In the genomic region with DNA sequence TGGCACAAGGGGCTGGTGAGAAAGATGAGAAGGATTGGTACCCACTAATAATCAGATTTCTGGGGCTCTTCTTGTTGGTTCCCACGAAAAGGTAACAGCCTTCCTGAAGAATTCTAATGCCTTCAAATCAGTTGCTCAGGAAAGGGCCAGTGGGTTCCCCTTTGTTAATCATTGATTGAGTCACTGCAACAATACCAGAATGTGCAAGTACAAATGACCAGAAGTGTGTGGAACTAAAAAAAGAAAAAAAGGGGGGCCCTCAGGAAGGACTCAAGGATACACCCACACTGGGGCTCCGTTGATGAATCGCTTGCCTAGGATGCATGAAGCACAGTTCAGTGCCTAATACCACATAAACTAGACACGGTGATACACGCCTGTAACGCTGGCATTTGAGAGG, we compare ENCODE assay signal across 15 mouse cellular contexts.
A peak's percentile ranks its signal among the peaks of the same experiment; 100 is the strongest.
DNase-seq lines count a peak whose midpoint lies in the region; ATAC-seq and TF ChIP-seq lines count a peak whose summit lies in the region.
"Had no signal": no experiment of that assay in that cellular context is flagged by ENCODE, and none has a peak within 500 bp of the region (broad histone marks: within the 10 kb centered on the region; RNA-seq: fewer than 3 reads in every experiment).

No protein-coding gene starts in this region.

- TF ChIP-seq CTCF in heart, postnatal 0 days (IDR thresholded peaks at IDR 0.05; ENCODE audit: low read depth): no peak
- TF ChIP-seq CTCF in liver, postnatal 0 days (IDR thresholded peaks at IDR 0.05; ENCODE audit: low read depth): no peak

- no peak overlapping the region for H3K4me2 ChIP-seq in heart, postnatal 0 days (ENCODE audit: low read depth, low read length)
- no peak overlapping the region for H3K4me2 ChIP-seq in liver, postnatal 0 days (ENCODE audit: low read depth, low read length)
- H3K4me2 ChIP-seq in forebrain, embryonic 15.5 days (replicated peaks): no peak overlapping the region
- H3K4me2 ChIP-seq in midbrain, embryonic 16.5 days (ENCODE audit: low read length): no peak overlapping the region
- H3K4me2 ChIP-seq: heart, embryonic 12.5 days; midbrain, embryonic 15.5 days had no signal

- no peaks in the 10 kb centered on the region for H3K9me3 ChIP-seq in heart, postnatal 0 days (replicated peaks; ENCODE audit: control insufficient read depth, low read length)
- H3K9me3 ChIP-seq in heart, embryonic 10.5 days: no peaks in the 10 kb centered on the region
- H3K9me3 ChIP-seq in liver, postnatal 0 days (ENCODE audit: low read length): no peaks in the 10 kb centered on the region
- no peaks in the 10 kb centered on the region for H3K9me3 ChIP-seq in forebrain, embryonic 15.5 days
- no peaks in the 10 kb centered on the region for H3K9me3 ChIP-seq in midbrain, embryonic 16.5 days (replicated peaks; ENCODE audit: control insufficient read depth, low read length, poor library complexity, severe bottlenecking)
- H3K9me3 ChIP-seq: heart, embryonic 12.5 days; midbrain, embryonic 15.5 days had no signal

- H3K27ac ChIP-seq in heart, postnatal 0 days (ENCODE audit: low read depth): peak overlapping the region; percentile 14; the same call in 1 of the 2 replicates
- no peak overlapping the region for H3K27ac ChIP-seq in heart, embryonic 10.5 days
- peak overlapping the region; percentile 13; the same call in 1 of the 2 replicates for H3K27ac ChIP-seq in liver, postnatal 0 days (ENCODE audit: low read depth)
- H3K27ac ChIP-seq in forebrain, embryonic 15.5 days (replicated peaks): no peak overlapping the region
- H3K27ac ChIP-seq in midbrain, embryonic 16.5 days (ENCODE audit: low read length): no peak overlapping the region
- H3K27ac ChIP-seq: midbrain, embryonic 15.5 days had no signal

- WGBS in heart, postnatal 0 days: 80% methylated on average over 6 of the region's 6 CpGs
- WGBS in heart, embryonic 10.5 days: 77% methylated on average over 6 of the region's 6 CpGs
- 60% methylated on average over 6 of the region's 6 CpGs for WGBS in liver, postnatal 0 days (ENCODE audit: insufficient replicate concordance)
- 80% methylated on average over 6 of the region's 6 CpGs for WGBS in forebrain, embryonic 15.5 days
- WGBS in midbrain, embryonic 16.5 days: 85% methylated on average over 6 of the region's 6 CpGs

- no peak for DNase-seq in heart, postnatal 0 days (ENCODE audit: low spot score)
- no peak for DNase-seq in heart, embryonic 10.5 days (ENCODE audit: low spot score)
- peak; percentile 17 for DNase-seq in 3T3-L1 (ENCODE audit: low read depth, low spot score)
- peak; percentile 78 for DNase-seq in kidney, adult 9 months
- no peak for DNase-seq in liver, postnatal 0 days
- no peak for DNase-seq in urinary bladder, postnatal 4 days (ENCODE audit: low spot score in 2 of 2)
- DNase-seq: adrenal gland, postnatal 10 days; cerebellum, adult 9-10 months; embryo, embryonic 11 days; gastrocnemius, postnatal 10 days had no signal

- no peak for ATAC-seq in heart, postnatal 0 days (ENCODE audit: insufficient read depth, low read depth)
- peak; percentile 62; the same call in 1 of the 2 replicates for ATAC-seq in liver, postnatal 0 days
- ATAC-seq in forebrain, embryonic 15.5 days (replicated peaks): no peak
- no peak for ATAC-seq in midbrain, embryonic 16.5 days
- ATAC-seq: forebrain, embryonic 16.5 days; midbrain, embryonic 15.5 days had no signal

- no peak for TF ChIP-seq EP300 in heart, postnatal 0 days (IDR thresholded peaks at IDR 0.05; ENCODE audit: low read depth)
- TF ChIP-seq EP300 in liver, postnatal 0 days (IDR thresholded peaks at IDR 0.05; ENCODE audit: low read depth): no peak

- no peak overlapping the region for H3K4me3 ChIP-seq in heart, postnatal 0 days (ENCODE audit: low read depth, low read length)
- no peak overlapping the region for H3K4me3 ChIP-seq in heart, embryonic 10.5 days
- no peak overlapping the region for H3K4me3 ChIP-seq in liver, postnatal 0 days (ENCODE audit: low read depth, low read length)
- no peak overlapping the region for H3K4me3 ChIP-seq in forebrain, embryonic 15.5 days
- H3K4me3 ChIP-seq in midbrain, embryonic 16.5 days (ENCODE audit: low read depth, low read length): no peak overlapping the region
- H3K4me3 ChIP-seq: heart, embryonic 12.5 days; midbrain, embryonic 15.5 days had no signal

- no peaks in the 10 kb centered on the region for H3K36me3 ChIP-seq in heart, postnatal 0 days (replicated peaks; ENCODE audit: control insufficient read depth, insufficient read depth, low read length)
- no peaks in the 10 kb centered on the region for H3K36me3 ChIP-seq in heart, embryonic 10.5 days
- no peaks in the 10 kb centered on the region for H3K36me3 ChIP-seq in liver, postnatal 0 days (replicated peaks; ENCODE audit: insufficient read depth, low read length)
- H3K36me3 ChIP-seq in forebrain, embryonic 15.5 days: no peaks in the 10 kb centered on the region
- H3K36me3 ChIP-seq in midbrain, embryonic 16.5 days (ENCODE audit: control insufficient read depth, insufficient read depth, low read length): no peaks in the 10 kb centered on the region
- H3K36me3 ChIP-seq: heart, embryonic 12.5 days; midbrain, embryonic 15.5 days had no signal

- no peaks in the 10 kb centered on the region for H3K4me1 ChIP-seq in heart, postnatal 0 days (ENCODE audit: control insufficient read depth, insufficient read depth)
- H3K4me1 ChIP-seq in heart, embryonic 10.5 days: peaks cover 14% of the 10 kb centered on the region
- H3K4me1 ChIP-seq in liver, postnatal 0 days (ENCODE audit: insufficient read depth): peaks cover 10% of the 10 kb centered on the region
- no peaks in the 10 kb centered on the region for H3K4me1 ChIP-seq in forebrain, embryonic 15.5 days
- H3K4me1 ChIP-seq in midbrain, embryonic 16.5 days (ENCODE audit: control insufficient read depth, insufficient read depth, low read length): no peaks in the 10 kb centered on the region
- H3K4me1 ChIP-seq: midbrain, embryonic 15.5 days had no signal

- H3K27me3 ChIP-seq in heart, postnatal 0 days (ENCODE audit: control insufficient read depth, insufficient read depth, low read length): no peaks in the 10 kb centered on the region
- no peaks in the 10 kb centered on the region; the same call in 1 of the 2 replicates for H3K27me3 ChIP-seq in heart, embryonic 10.5 days (ENCODE audit: insufficient read depth, poor library complexity, severe bottlenecking)
- no peaks in the 10 kb centered on the region for H3K27me3 ChIP-seq in liver, postnatal 0 days (ENCODE audit: insufficient read depth, low read length)
- no peaks in the 10 kb centered on the region for H3K27me3 ChIP-seq in forebrain, embryonic 15.5 days
- H3K27me3 ChIP-seq in midbrain, embryonic 16.5 days (ENCODE audit: control insufficient read depth, insufficient read depth, low read depth, low read length): no peaks in the 10 kb centered on the region
- H3K27me3 ChIP-seq: midbrain, embryonic 15.5 days had no signal

- H3K9ac ChIP-seq in heart, postnatal 0 days (replicated peaks; ENCODE audit: low read depth, low read length): no peak overlapping the region
- H3K9ac ChIP-seq in liver, postnatal 0 days (replicated peaks): no peak overlapping the region
- no peak overlapping the region for H3K9ac ChIP-seq in forebrain, embryonic 15.5 days (replicated peaks)
- H3K9ac ChIP-seq in midbrain, embryonic 16.5 days (ENCODE audit: low read depth, low read length): no peak overlapping the region
- H3K9ac ChIP-seq: heart, embryonic 12.5 days; midbrain, embryonic 15.5 days had no signal

Comparison
In these comparisons a context has a peak if more than half of its experiments do, and no peak if none do; other contexts are left out.
1. H3K27ac ChIP-seq: peak in heart, postnatal 0 days (single experiment) and liver, postnatal 0 days (single experiment); none in heart, embryonic 10.5 days (single experiment), forebrain, embryonic 15.5 days (single experiment) and midbrain, embryonic 16.5 days (single experiment).
2. DNase-seq: peak in 3T3-L1 (single experiment) and kidney, adult 9 months (single experiment); none in heart, postnatal 0 days (single experiment), heart, embryonic 10.5 days (single experiment), liver, postnatal 0 days (single experiment) and urinary bladder, postnatal 4 days (0 of 2).